Mouse (Mus musculus) left cerebral cortex, postnatal 10 days (tissue): ENCODE measurements around the gene Ttc28. TPM values are rescaled to one million over a fixed set of nuclear protein-coding genes. Genes with fewer than 3 reads are reported as not detected.
A peak's percentile ranks its signal among the peaks of the same experiment; 100 is the strongest.
"Not testable (repeated sequence)": the region's sequence is repeated elsewhere in the genome, so short reads cannot be mapped to it uniquely, and the experiment has no call there.

Source experiments
- DNase-seq, 2 experiments: peaks; one replicate each; pipeline ENCODE4 v3.0.0; 2021 to 2022; ENCODE audit warnings: low spot score in 2 of 2, mixed read lengths in 1 of 2; ENCODE audit errors: extremely low spot score in 1 of 2
- intact Hi-C: fragments of 180-260 bp; cut with DNase I; formaldehyde crosslinking; loops from one replicate; pipeline ENCODE4 v1.15.1; 2025
- total RNA-seq, 2 experiments: library from RNA; stranded (reverse); gene quantifications; 2 replicates each; pipeline ENCODE4 v1.2.3; 2021

Gene Ttc28
- 10 to 100 TPM; 22.3 to 30.9 TPM for total RNA-seq

DNA sequence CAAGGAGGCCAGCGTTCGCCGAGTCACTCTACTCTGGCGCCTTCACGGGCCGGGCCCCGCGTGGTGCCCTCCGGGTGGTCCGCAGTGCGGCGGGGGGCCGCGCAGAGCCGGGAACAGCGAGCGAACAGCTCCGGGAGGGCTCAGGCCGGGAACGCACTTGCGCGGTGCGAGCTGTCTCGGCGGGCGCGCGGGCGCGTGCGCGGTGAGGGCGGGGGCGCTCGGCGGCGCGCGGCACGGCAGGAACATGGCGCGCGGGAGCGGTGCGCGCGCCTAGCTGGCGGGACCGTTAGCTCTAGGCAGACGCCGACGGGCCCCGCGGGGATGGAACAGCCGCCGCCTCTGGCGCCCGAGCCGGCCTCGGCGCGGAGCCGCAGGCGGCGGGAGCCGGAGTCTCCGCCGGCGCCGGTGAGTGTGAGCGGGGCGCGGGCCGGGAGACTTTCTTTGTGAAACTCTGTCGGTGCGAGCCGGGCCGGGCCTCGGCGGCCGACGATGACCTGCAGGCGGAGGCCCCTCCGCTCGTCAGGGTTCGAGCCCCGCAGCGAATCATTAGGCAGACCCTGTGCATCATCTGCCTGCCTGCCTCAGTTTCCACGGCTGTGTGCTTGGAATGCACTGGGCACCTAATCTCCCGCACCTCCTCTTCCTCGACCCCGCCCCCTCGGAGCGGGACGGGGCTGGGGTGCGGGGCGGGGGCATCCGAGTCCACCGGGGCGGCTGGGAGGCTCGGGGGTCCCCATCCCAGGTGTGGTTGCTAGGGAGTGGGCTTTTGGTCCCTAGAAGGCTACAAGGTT lies at the start of gene Ttc28:
Ttc28 (plus strand) TSS at position 220 of the 791 bp plus-strand sequence.
- intact Hi-C loops, result no loop called here
- peak; percentile 84 to 94 for DNase-seq

DNA sequence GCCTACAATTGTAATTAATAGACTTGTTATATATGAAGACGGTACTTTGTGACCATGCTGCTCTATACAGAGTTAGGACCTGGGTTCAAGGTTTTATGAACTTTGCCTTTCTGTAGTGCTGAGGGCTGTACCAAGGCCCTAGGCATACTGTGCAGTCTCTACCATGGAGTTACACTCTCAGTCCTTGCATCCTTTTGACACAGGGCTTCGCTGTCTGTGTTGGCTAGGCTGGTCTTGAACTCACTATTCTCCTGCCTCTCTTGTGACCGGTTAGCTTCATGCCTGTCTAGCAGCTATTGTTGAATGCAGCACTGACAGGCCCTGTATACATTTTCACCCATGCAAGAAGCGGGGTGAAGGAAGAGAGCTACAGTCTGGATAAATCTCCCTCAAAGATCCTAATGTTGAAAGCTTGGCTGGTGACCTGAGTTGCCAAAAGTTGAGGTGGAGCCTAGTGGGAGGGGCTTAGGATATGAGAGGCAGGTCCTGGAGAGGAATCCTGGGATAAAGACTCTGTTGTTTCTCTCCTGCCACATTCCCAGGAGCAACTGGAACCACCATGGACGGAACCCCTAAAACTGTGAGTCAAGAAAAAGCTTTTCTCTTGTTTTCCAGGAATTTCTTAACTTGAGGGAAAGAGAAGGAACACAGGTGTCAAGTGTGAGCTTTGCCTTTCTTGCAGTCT lies 48.4 kb upstream of the Ttc28 start:
- DNase-seq, result no peak
- intact Hi-C loops, result no loop called here

DNA sequence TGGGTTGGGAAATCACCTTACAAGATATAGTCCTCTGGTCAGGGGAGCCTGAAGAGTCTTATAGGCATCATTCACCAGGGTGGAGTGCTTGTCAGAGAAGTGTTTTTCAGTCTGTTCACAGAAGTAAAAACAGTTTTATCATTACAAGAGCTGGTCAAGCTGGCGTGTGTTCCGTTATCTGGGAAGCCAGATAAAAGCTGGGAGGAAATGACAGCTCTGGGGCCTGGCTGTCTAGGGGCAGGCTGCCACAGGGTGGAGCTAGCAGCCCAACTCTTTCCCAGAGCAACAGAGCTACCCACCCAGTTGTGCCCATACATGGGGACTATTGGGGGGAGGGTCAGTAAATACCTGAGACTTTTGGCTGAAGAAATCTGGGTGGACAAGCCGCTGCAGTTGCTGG lies 43.6 kb upstream of the Ttc28 start:
- intact Hi-C loops, result loop anchor here (5.0 kb wide), 1 partner anchor 421 kb away; no protein-coding TSS in a partner anchor
- peak; percentile 32 to 69 for DNase-seq

DNA sequence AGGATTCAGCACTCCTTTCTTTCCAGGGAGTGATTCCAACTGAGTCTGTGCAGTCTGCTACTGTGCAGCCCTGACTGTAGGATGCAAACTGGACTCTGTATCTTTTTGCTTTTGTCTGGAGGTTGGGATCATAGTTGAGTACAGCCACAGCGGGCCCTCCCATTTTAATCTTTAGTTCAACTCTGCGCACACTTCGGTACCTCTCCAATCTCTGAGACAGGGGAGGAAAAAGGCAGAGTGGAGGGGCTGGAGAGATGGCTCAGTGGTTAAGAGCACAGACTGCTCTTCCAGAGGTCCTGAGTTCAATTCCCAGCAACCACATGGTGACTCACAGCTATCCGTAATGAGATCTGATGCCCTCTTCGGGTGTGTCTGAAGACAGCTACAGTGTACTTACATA lies 41.6 kb upstream of the Ttc28 start:
- DNase-seq, result not testable (repeated sequence)
- intact Hi-C loops, result loop anchor here (5.0 kb wide), 1 partner anchor 419 kb away; no protein-coding TSS in a partner anchor

DNA sequence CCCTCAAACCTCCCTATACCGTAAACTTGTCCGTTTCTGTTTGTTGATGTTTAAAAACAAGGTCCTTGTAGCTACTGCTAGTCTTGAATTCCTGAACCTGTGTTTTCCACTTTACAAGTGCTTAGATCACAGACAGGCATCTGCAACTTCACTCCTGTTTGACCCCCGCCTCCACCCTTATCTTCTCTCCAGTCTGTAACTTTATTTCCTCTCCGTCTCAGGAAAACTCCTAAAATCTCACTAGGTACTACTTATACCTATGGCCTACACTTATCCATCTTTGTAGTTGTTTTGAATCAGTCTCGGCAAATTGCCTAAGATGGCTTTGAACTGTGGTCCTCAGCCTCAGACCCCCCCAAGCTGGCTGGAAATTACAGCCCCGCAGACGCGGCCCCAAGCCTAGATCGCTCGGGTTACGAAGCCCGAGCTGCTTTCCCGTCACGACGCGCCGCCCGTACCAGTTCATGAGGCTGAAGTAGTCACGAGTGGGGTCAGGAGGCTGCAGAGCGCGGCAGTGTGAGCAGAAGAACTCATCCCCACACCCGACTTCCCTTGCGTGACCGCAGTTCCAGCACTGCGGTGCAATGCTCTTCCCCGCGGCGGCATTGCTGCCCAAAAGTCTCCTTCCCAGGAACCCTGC lies 40.4 kb upstream of the Ttc28 start:
- intact Hi-C loops, result loop anchor here (5.0 kb wide), 1 partner anchor 418 kb away; no protein-coding TSS in a partner anchor
- no peak for DNase-seq

DNA sequence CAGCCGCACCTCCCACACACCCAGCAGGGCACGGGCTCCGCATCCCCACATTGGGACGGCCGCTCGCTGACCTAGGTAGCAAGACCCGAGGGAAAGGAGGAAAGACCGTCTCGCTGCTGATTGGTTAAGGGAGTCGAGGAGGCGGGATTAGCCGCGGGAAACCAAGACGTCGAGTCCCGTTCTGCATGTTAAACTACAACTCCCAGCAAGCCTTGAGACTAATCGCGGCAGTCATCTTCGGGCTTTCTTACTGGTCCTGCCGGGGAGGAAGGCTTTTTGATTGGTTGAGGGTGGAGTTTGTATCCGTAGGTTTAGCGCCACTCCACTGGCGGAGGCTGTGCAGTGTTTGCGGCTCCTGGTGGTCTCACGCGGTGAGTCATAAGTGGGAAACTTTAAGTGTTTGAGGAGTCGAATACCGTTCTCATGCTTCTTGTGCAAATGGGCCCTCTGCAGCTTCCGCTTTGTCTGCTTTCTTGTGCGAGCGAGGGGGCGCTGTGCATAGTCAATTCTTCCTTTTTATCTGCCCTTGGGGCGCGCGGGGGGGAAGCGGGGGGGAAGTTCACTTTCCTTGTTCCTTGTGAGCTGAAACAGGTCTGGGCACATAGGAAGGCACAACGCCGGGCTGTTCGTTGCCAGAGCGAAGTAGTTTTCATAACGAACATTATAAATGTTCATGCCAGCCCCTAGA lies 39.8 kb upstream of the Ttc28 start, which contains the start of the genes Hscb and Chek2:
Hscb (minus strand) TSS at position 100 of the 688 bp plus-strand sequence.
Chek2 (plus strand) TSS at position 302 of the 688 bp plus-strand sequence.
- DNase-seq, result peak; percentile 96 to 98
- intact Hi-C loops, result loop anchor here (5.0 kb wide), 2 partner anchors 82 to 417 kb away; no protein-coding TSS in a partner anchor

DNA sequence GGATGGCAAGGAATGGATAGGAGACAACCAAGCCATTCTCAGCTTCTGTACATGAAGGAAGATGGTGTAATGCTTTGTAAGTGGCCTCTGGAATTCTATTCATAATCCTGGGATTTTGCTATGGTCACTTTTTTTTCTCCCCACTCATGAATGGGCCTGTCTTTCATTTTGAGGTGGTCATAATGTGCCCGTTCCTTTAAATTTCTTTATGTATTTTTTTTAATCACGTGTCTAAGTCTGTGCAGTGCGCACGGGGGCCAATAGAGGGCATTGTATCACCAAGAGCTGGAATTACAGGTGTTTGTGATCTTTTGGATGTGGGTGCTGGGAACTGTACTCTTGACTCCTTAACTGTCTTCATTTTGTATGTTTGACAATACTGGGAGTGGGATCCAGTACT lies 39.1 kb upstream of the Ttc28 start:
- peak in 1 of 2 experiments; percentile 40 for DNase-seq
- intact Hi-C loops, result loop anchor here (5.0 kb wide), 1 partner anchor 82 kb away; no protein-coding TSS in a partner anchor

DNA sequence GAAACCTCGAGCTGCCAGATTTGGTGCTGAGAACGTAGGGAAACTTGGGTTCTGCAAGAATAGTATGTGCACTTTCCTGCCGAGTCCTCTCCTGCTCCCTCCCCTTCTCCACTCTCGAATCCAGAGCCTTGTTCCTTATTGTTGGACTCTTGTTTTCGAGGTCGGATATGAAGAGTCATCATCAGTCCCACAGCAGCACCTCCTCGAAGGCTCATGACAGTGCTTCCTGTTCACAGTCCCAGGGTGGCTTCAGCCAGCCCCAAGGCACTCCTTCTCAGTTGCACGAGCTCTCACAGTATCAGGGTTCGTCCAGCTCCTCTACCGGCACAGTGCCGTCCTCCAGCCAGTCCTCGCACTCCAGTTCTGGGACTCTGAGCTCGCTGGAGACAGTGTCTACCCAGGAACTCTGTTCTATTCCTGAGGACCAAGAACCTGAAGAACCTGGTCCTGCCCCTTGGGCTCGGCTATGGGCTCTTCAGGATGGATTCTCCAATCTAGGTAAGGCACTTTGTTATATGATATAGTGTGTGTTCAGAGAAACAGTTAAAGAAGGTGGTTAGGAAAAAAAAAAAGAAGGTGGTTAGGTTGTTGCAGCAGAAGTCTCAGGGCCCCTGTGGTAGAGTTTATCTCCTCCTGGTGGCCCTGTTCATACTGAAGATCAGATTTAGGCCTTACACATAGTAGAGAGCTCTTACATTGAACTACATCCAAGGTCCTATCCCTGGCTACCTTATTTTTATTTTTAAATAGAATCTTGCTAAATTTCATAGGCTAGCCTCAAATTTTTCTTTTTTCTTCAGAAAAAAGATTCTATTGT lies 38.3 kb upstream of the Ttc28 start:
- no peak for DNase-seq
- intact Hi-C loops, result loop anchor here (5.0 kb wide), 1 partner anchor 81 kb away; no protein-coding TSS in a partner anchor

DNA sequence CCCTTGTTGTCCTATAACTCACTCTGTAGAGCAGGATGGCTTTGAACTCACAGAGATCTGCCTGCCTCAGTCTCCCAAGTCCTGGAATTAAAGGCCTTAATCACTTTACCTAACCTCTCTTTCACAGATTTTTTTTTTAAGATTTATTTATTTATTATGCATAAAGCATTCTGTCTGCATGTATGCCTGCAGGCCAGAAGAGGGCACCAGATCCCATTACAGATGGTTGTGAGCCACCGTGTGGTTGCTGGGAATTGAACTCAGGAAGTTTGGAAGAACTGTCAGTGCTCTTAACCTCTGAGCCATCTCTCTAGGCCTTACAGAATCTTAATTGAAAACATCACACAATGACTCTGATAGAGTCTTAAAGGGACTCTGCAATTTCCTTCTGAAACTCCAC lies 26.6 kb upstream of the Ttc28 start:
- DNase-seq, result no peak
- intact Hi-C loops, result no loop called here

DNA sequence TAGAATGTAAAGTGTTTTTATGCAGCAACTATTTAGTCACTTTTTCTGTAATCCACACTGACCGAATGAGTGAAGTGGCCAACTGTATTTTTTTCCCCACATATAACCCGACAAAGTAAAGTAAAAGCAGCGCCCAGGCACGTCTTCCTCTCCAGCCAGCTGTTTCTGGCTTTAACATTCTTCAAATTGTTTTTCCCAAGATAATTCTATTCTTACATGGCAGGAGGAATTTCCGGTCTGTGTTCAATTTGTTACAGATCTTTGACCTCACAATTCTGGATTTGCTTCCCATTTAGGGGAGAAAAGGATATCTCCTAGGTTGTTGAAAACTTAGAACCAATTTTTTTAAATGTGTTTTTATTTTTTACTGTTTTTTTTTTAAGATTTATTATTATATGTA lies 22.5 kb upstream of the Ttc28 start:
- DNase-seq, result no peak
- intact Hi-C loops, result no loop called here

DNA sequence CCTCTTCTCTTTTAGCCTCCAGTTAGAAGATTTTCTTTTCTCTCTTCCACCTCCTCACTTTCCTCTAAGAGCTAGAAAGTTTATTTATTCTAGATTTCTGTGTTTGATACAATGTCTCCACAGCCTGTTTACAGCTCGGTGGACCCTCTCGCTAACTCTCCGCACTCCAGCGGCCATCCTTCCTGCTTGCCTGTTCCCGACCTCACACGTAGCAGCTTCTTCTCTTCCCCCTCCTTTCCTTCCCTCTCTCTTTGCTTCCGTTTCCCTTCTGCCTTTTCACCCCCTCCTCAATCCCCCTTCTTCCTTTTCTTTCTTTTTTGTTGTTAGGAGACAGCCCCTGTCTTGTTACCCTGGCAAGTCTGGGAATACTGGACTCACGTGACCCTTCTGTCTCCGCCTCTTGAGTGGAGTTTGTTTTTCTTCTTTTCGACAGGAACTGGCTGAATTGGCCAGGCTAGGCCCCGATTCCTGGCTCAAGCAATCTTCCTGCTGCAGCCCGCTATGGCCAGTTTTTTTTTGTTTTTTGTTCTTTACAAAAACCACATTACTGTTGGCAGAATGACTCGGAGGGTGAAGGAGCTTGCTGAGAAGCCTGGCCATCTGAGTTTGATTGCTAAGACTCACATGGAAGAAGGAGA lies 20.5 kb upstream of the Ttc28 start:
- intact Hi-C loops, result no loop called here

DNA sequence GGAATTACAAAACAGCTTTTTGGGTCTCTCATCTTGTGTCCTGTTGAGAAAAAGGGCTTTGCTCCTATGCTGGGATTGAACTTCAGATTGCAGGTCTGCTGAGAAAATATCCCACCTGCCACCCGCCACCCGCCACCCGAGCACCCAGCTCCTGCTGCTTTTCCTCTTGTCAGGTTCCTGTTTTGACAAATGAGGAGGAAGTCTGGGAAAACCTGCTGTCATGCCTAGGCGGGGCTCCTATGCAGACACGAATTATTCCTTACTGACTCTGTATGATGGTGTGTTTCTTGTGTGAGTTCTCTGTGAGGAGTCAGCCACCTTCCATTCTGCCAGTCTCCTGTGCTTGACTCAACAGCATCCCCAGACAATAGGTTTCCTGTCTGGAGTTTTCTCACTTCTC lies 19.2 kb upstream of the Ttc28 start:
- DNase-seq, result no peak
- intact Hi-C loops, result no loop called here

More for the DNA sequence above, 20.5 kb upstream of the Ttc28 start:
- peak; percentile 37 to 80 for DNase-seq

DNA sequence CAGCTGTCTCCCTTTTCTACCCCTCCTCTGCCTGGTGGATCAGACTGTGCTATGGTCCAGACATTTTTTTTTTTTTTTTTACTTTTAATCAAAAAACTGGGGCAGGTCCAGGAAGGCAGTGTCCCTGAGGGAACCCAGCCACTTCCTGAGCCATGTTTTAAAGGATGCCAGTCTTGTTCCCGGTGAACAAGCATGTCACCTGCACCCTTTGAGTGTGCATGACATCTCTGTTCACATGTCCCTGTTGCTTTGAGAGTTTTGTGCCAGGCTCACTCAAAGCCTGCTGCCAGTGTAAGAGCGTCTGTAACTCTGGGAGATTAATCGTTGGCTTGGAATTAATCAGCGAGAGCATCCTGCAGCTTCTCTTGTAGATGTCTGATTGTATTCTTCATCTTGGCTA lies 11.1 kb upstream of the Ttc28 start:
- DNase-seq, result no peak
- intact Hi-C loops, result no loop called here

DNA sequence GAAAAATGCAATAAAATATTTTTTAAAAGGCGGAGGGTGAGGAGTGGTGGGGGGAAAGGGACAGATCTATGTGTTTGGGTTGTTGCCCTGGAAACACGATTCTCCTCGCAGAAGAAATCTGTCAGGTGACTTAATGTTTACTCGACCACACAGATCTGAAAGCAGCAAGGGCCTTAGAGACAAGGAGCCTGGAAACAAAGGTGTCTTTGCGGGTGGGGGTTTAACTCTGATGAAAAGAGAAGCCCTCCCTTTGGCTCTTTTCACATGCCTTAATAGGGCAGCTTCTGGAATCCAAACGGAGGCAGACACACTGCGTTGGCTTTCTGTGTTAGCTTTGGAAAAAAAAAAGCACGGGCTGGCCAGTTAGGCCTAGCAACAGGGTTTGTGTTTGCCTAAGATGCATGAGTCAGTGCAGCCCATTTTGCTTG lies 10.3 kb upstream of the Ttc28 start:
- DNase-seq, result no peak
- intact Hi-C loops, result no loop called here

DNA sequence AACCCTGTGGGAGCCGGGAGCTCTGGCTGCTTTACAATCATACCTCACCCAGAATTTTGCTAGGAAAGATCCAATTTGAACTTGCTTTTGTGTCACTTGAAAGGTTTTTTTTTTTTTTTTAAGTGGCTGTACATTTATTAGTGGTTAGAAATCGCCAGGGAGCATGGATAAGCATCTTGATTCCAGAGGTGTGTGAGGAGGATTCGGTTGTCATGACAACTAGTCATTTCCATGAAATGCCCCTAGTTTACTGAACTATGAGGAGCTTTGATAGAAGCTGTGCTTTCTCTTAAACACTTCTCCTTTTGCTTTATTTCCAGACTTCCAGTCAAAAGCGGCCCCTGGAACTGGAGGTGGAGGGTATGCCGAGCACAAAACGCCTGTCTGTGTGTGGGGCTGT lies 6.4 kb upstream of the Ttc28 start:
- no peak for DNase-seq
- intact Hi-C loops, result no loop called here

DNA sequence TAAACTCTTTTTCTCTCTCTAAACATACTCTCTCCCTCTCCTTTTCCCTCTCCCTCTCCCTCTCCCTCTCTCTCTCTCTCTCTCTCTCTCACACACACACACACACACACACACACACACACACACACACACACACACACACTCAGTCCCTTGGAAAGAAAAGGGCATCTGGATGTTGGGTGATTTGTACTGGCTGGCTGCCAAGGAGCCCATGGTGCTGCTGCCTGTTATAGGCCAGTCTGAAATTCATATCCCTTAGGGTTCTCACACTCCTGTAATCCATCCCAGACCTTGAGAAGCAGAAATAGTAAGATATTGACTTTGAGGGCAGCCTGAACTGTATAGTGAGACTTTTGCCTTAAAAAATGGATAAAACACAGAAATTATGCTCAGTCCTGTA lies 4.9 kb upstream of the Ttc28 start:
- intact Hi-C loops, result no loop called here
- peak in 1 of 2 experiments; percentile 73 for DNase-seq

DNA sequence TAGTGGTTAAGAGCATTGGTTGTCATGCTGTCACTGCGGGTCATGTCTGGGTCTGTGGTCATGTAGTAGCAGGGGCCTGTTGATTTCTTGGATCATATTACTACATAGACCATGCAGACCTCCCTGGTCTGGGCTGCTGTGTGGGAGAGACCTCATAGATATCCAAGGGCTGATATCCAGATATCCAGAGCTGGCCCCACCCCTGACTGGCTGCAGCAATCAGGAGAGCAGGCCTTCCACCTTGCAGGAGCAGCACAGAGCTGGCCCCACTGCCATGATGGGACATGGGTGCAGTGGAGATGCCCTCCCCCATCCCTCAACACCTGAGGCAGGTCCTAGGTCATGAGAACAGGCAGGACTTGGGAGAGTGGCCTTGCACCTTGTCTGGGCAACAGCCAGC lies 4.3 kb upstream of the Ttc28 start:
- intact Hi-C loops, result no loop called here
- DNase-seq, result no peak
